Mouse (Mus musculus): ENCODE results near the gene Cntnap1.
"Not testable (repeated sequence)": the region's sequence is repeated elsewhere in the genome, so short reads cannot be mapped to it uniquely, and the experiment has no call there.

- not testable (repeated sequence) for TF ChIP-seq CTCF, EP300 (IDR thresholded peaks at IDR 0.05; ENCODE audit: low read depth)
Observed at GRCm38 (mm10) chr11:101125008-101125407, 45.3 kb upstream of the Cntnap1 start.

Measured in liver, postnatal 0 days (tissue).